Mouse (Mus musculus): Measurements from ENCODE around the gene Sipa1. TPM values are rescaled to one million over a fixed set of nuclear protein-coding genes. Genes with fewer than 3 reads are reported as not detected.
"Not testable (repeated sequence)": the region's sequence is repeated elsewhere in the genome, so short reads cannot be mapped to it uniquely, and the experiment has no call there.

Sipa1 gene
- polyA plus RNA-seq, 1 experiment from 2014 or later: 18.4 TPM

- WGBS: under 1% methylated on average over 67 of the region's 69 CpGs
- Histone ChIP-seq H3K9ac (ENCODE audit: low read length) (peak within 1 kb of the TSS; percentile 86), H3K27me3 (ENCODE audit: control insufficient read depth, insufficient read depth, low read length) (no peaks in the 10 kb centered on the region), H3K36me3 (ENCODE audit: control insufficient read depth, insufficient read depth, low read length) (peaks cover 9% of the 10 kb centered on the region), H3K4me1 (replicated peaks; ENCODE audit: control insufficient read depth, insufficient read depth, low read length) (peaks cover 29% of the 10 kb centered on the region), H3K27ac (ENCODE audit: low read depth, low read length) (peak within 1 kb of the TSS; percentile 82), H3K4me2 (ENCODE audit: low read depth, low read length, severe bottlenecking) (peak within 1 kb of the TSS; percentile 99), H3K9me3 (ENCODE audit: control insufficient read depth, low read length) (no peaks in the 10 kb centered on the region), H3K4me3 (ENCODE audit: low read depth, low read length) (peak within 1 kb of the TSS; percentile 62)
- peak; percentile 90 for ATAC-seq (replicated peaks; ENCODE audit: low FRiP score)
- peak; percentile 95 for DNase-seq (ENCODE audit: low spot score)
These were observed 24.9 kb upstream of the Sipa1 start, which contains the start of the genes Map3k11 and Pcnx3 for GRCm38 (mm10) chr19:5688200-5689087. Map3k11 (plus strand) TSS chr19:5688742. Pcnx3 (minus strand) TSS chr19:5688908.

- Histone ChIP-seq H3K27ac (ENCODE audit: low read depth, low read length) (peak overlapping the region; percentile 82; the same call in 1 of the 2 replicates), H3K9ac (ENCODE audit: low read length) (peak overlapping the region; percentile 81), H3K36me3 (ENCODE audit: control insufficient read depth, insufficient read depth, low read length) (peaks cover 14% of the 10 kb centered on the region), H3K4me1 (replicated peaks; ENCODE audit: control insufficient read depth, insufficient read depth, low read length) (peaks cover 27% of the 10 kb centered on the region), H3K27me3 (ENCODE audit: control insufficient read depth, insufficient read depth, low read length) (no peaks in the 10 kb centered on the region), H3K4me2 (ENCODE audit: low read depth, low read length, severe bottlenecking) (peak overlapping the region; percentile 99), H3K9me3 (ENCODE audit: control insufficient read depth, low read length) (no peaks in the 10 kb centered on the region), H3K4me3 (ENCODE audit: low read depth, low read length) (peak overlapping the region; percentile 62)
- ATAC-seq (replicated peaks; ENCODE audit: low FRiP score) (no peak), DNase-seq (ENCODE audit: low spot score) (no peak)
- 18% methylated on average over 9 of the region's 9 CpGs for WGBS
These were observed 24.2 kb upstream of the Sipa1 start for GRCm38 (mm10) chr19:5687738-5688137.

- H3K4me2 ChIP-seq (ENCODE audit: low read depth, low read length, severe bottlenecking); H3K4me3 ChIP-seq (ENCODE audit: low read depth, low read length); H3K9ac ChIP-seq (ENCODE audit: low read length); H3K9me3 ChIP-seq (ENCODE audit: control insufficient read depth, low read length); H3K27me3 ChIP-seq (ENCODE audit: control insufficient read depth, insufficient read depth, low read length); H3K27ac ChIP-seq (ENCODE audit: low read depth, low read length); DNase-seq (ENCODE audit: low spot score); ATAC-seq (replicated peaks; ENCODE audit: low FRiP score): not testable (repeated sequence)
- H3K4me1 ChIP-seq (replicated peaks; ENCODE audit: control insufficient read depth, insufficient read depth, low read length): peaks cover 27% of the 10 kb centered on the region
- H3K36me3 ChIP-seq (ENCODE audit: control insufficient read depth, insufficient read depth, low read length): peaks cover 16% of the 10 kb centered on the region
- WGBS: 95% methylated on average over 12 of the region's 12 CpGs
These were observed 23.4 kb upstream of the Sipa1 start for GRCm38 (mm10) chr19:5686954-5687353.

GRCm38 (mm10) chr19:5686437-5686836 is 22.9 kb upstream of the Sipa1 start:
- Histone ChIP-seq H3K9ac (ENCODE audit: low read length) (no peak overlapping the region), H3K4me3 (ENCODE audit: low read depth, low read length) (no peak overlapping the region), H3K27me3 (ENCODE audit: control insufficient read depth, insufficient read depth, low read length) (no peaks in the 10 kb centered on the region), H3K9me3 (ENCODE audit: control insufficient read depth, low read length) (no peaks in the 10 kb centered on the region), H3K36me3 (ENCODE audit: control insufficient read depth, insufficient read depth, low read length) (peaks cover 19% of the 10 kb centered on the region), H3K4me2 (ENCODE audit: low read depth, low read length, severe bottlenecking) (no peak overlapping the region), H3K4me1 (replicated peaks; ENCODE audit: control insufficient read depth, insufficient read depth, low read length) (peaks cover 25% of the 10 kb centered on the region), H3K27ac (ENCODE audit: low read depth, low read length) (no peak overlapping the region)
- 96% methylated on average over 13 of the region's 13 CpGs for WGBS
- ATAC-seq (replicated peaks; ENCODE audit: low FRiP score): no peak
- DNase-seq (ENCODE audit: low spot score): no peak

- Histone ChIP-seq H3K4me3 (ENCODE audit: low read depth, low read length) (no peak overlapping the region), H3K27me3 (ENCODE audit: control insufficient read depth, insufficient read depth, low read length) (no peaks in the 10 kb centered on the region), H3K9me3 (ENCODE audit: control insufficient read depth, low read length) (no peaks in the 10 kb centered on the region), H3K9ac (ENCODE audit: low read length) (no peak overlapping the region), H3K4me2 (ENCODE audit: low read depth, low read length, severe bottlenecking) (no peak overlapping the region), H3K27ac (ENCODE audit: low read depth, low read length) (no peak overlapping the region), H3K4me1 (replicated peaks; ENCODE audit: control insufficient read depth, insufficient read depth, low read length) (peaks cover 19% of the 10 kb centered on the region), H3K36me3 (ENCODE audit: control insufficient read depth, insufficient read depth, low read length) (peaks cover 20% of the 10 kb centered on the region)
- DNase-seq (ENCODE audit: low spot score): no peak
- WGBS: 94% methylated on average over 11 of the region's 11 CpGs
- no peak for ATAC-seq (replicated peaks; ENCODE audit: low FRiP score)
These were observed 22.4 kb upstream of the Sipa1 start for GRCm38 (mm10) chr19:5685861-5686260.

GRCm38 (mm10) chr19:5685431-5685830 is 21.9 kb upstream of the Sipa1 start:
- H3K36me3 ChIP-seq (ENCODE audit: control insufficient read depth, insufficient read depth, low read length): peaks cover 20% of the 10 kb centered on the region
- no peak overlapping the region for H3K9ac ChIP-seq (ENCODE audit: low read length)
- H3K4me3 ChIP-seq (ENCODE audit: low read depth, low read length): no peak overlapping the region
- no peaks in the 10 kb centered on the region for H3K27me3 ChIP-seq (ENCODE audit: control insufficient read depth, insufficient read depth, low read length)
- ATAC-seq (replicated peaks; ENCODE audit: low FRiP score): no peak
- H3K4me2 ChIP-seq (ENCODE audit: low read depth, low read length, severe bottlenecking): no peak overlapping the region
- H3K9me3 ChIP-seq (ENCODE audit: control insufficient read depth, low read length): no peaks in the 10 kb centered on the region
- 94% methylated on average over 19 of the region's 19 CpGs for WGBS
- no peak overlapping the region for H3K27ac ChIP-seq (ENCODE audit: low read depth, low read length)
- no peak for DNase-seq (ENCODE audit: low spot score)
- peaks cover 15% of the 10 kb centered on the region for H3K4me1 ChIP-seq (replicated peaks; ENCODE audit: control insufficient read depth, insufficient read depth, low read length)

GRCm38 (mm10) chr19:5684985-5685384 is 21.5 kb upstream of the Sipa1 start:
- ATAC-seq (replicated peaks; ENCODE audit: low FRiP score) (no peak), DNase-seq (ENCODE audit: low spot score) (no peak)
- no peaks in the 10 kb centered on the region for H3K9me3 ChIP-seq (ENCODE audit: control insufficient read depth, low read length)
- H3K9ac ChIP-seq (ENCODE audit: low read length): no peak overlapping the region
- H3K4me2 ChIP-seq (ENCODE audit: low read depth, low read length, severe bottlenecking): no peak overlapping the region
- peaks cover 20% of the 10 kb centered on the region for H3K36me3 ChIP-seq (ENCODE audit: control insufficient read depth, insufficient read depth, low read length)
- peaks cover 10% of the 10 kb centered on the region for H3K4me1 ChIP-seq (replicated peaks; ENCODE audit: control insufficient read depth, insufficient read depth, low read length)
- 92% methylated on average over 13 of the region's 13 CpGs for WGBS
- no peak overlapping the region for H3K4me3 ChIP-seq (ENCODE audit: low read depth, low read length)
- H3K27me3 ChIP-seq (ENCODE audit: control insufficient read depth, insufficient read depth, low read length): no peaks in the 10 kb centered on the region
- no peak overlapping the region for H3K27ac ChIP-seq (ENCODE audit: low read depth, low read length)

- WGBS: 91% methylated on average over 12 of the region's 12 CpGs
- Histone ChIP-seq H3K27ac (ENCODE audit: low read depth, low read length) (no peak overlapping the region), H3K4me2 (ENCODE audit: low read depth, low read length, severe bottlenecking) (no peak overlapping the region), H3K27me3 (ENCODE audit: control insufficient read depth, insufficient read depth, low read length) (no peaks in the 10 kb centered on the region), H3K4me3 (ENCODE audit: low read depth, low read length) (no peak overlapping the region), H3K36me3 (ENCODE audit: control insufficient read depth, insufficient read depth, low read length) (peaks cover 20% of the 10 kb centered on the region), H3K9ac (ENCODE audit: low read length) (no peak overlapping the region), H3K9me3 (ENCODE audit: control insufficient read depth, low read length) (no peaks in the 10 kb centered on the region), H3K4me1 (replicated peaks; ENCODE audit: control insufficient read depth, insufficient read depth, low read length) (peaks cover 9% of the 10 kb centered on the region; the same call in 1 of the 2 replicates)
- no peak for ATAC-seq (replicated peaks; ENCODE audit: low FRiP score)
- DNase-seq (ENCODE audit: low spot score): no peak
These were observed 20.7 kb upstream of the Sipa1 start for GRCm38 (mm10) chr19:5684236-5684635.

All from forebrain, embryonic 11.5 days (tissue).